Mouse (Mus musculus): ENCODE measurements around the gene Cmbl. TPM values are rescaled to one million over a fixed set of nuclear protein-coding genes. Genes with fewer than 3 reads are reported as not detected.

The Cmbl gene
- polyA plus RNA-seq, 1 experiment from 2014 or later = 2.4 TPM

DNA sequence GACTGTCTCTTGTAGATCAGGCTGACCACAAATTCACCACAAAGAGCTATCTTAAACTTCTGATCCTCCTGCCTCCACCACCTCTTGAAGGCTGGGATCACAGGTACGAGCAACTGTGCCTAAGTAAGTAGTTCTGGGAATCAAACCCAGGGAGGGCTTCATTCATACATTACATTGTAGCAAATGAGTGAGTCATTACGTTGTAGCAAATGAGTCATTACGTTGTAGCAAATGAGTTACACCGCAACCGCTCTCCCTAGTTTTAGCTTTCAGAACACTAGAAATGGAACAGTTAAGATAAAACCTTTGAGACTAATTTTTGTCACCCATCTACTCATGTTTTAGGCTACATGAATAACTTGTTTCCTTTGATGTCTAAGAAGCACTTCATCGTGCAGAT lies 18.9 kb upstream of the Cmbl start:
- no peak overlapping the region for H3K4me2 ChIP-seq (replicated peaks)
- WGBS = 90% methylated on average over 6 of the region's 6 CpGs
- H3K9ac ChIP-seq (replicated peaks) = no peak overlapping the region
- no peaks in the 10 kb centered on the region for H3K36me3 ChIP-seq
- H3K9me3 ChIP-seq = no peaks in the 10 kb centered on the region
- no peak overlapping the region for H3K4me3 ChIP-seq
- no peak overlapping the region for H3K27ac ChIP-seq (replicated peaks)
- H3K4me1 ChIP-seq = peaks cover 16% of the 10 kb centered on the region
- ATAC-seq (ENCODE audit: low FRiP score, low read depth) = no peak
- no peaks in the 10 kb centered on the region for H3K27me3 ChIP-seq

DNA sequence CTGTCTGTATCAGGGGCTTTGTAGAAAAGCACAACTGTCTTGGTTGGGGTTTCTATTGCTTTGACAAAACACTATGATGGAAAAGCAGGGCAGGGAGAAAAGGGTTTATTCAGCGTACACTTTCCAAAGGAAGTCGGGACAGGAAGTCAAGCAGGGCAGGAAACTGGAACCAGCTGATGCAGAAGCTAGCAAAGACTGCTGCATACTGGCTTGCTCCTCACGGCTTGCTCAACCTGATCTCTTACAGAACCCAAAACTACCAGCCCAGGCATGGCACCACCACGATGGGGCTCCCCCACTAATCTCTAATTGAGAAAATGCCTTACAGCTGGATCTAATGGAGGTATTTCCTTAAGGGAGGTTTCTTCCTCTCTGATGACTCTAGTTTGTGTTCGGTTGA lies 17.8 kb upstream of the Cmbl start:
- H3K27ac ChIP-seq (replicated peaks) = no peak overlapping the region
- H3K4me2 ChIP-seq (replicated peaks) = no peak overlapping the region
- H3K9ac ChIP-seq (replicated peaks) = no peak overlapping the region
- ATAC-seq (ENCODE audit: low FRiP score, low read depth) = no peak
- H3K9me3 ChIP-seq = no peaks in the 10 kb centered on the region
- peaks cover 7% of the 10 kb centered on the region for H3K4me1 ChIP-seq
- no peaks in the 10 kb centered on the region for H3K36me3 ChIP-seq
- H3K27me3 ChIP-seq = no peaks in the 10 kb centered on the region
- 78% methylated on average over 5 of the region's 5 CpGs for whole genome bisulfite sequencing
- H3K4me3 ChIP-seq = no peak overlapping the region

DNA sequence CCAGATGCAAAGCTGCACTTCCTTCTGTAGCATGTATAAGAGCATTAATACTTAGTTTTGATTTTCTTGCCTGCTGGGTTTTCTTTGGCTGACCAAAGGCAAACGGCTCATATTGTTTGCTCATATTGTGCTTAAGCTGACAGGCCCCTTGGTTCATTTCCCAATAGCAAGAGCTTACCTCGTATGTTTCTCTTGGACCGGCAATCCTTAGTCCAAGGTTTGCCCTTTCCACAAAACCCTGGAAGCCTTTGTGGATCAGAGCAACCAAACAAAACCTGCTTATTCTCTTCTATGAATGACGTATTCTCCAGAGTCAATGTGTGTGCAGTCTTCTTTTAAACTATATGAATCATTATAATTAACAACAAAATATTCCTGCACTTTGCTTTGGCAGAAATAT lies 14.8 kb upstream of the Cmbl start:
- H3K27me3 ChIP-seq = no peaks in the 10 kb centered on the region
- no peaks in the 10 kb centered on the region for H3K36me3 ChIP-seq
- H3K4me2 ChIP-seq (replicated peaks) = no peak overlapping the region
- H3K4me3 ChIP-seq = no peak overlapping the region
- H3K9ac ChIP-seq (replicated peaks) = no peak overlapping the region
- no peaks in the 10 kb centered on the region for H3K9me3 ChIP-seq
- no peaks in the 10 kb centered on the region for H3K4me1 ChIP-seq
- H3K27ac ChIP-seq (replicated peaks) = no peak overlapping the region
- no peak for ATAC-seq (ENCODE audit: low FRiP score, low read depth)
- 75% methylated on average over 4 of the region's 4 CpGs for WGBS

DNA sequence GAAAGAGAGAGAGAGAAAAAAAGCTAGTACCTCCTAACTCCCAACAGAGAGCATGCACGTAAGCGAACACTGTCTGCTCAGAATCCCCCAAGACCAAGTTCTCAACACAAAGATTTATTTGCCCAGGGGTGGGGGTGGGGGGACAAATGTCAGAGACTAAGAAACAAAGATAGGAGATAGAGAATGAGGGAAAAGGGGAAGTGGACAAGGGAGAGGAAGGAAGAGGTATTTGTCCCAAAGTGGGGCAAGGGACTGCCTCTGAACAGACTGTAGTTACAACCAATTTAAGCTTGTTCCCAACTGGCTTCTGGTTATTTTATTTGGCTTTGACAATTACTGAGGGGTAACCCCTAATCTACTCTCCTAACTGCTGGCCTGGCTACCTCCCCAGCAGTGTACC lies 10.3 kb upstream of the Cmbl start:
- no peaks in the 10 kb centered on the region for H3K4me1 ChIP-seq
- no peak overlapping the region for H3K4me2 ChIP-seq (replicated peaks)
- H3K9ac ChIP-seq (replicated peaks) = no peak overlapping the region
- no peak overlapping the region for H3K27ac ChIP-seq (replicated peaks)
- H3K36me3 ChIP-seq = no peaks in the 10 kb centered on the region
- H3K9me3 ChIP-seq = 0 out of 2 replicates have a peak, but pooled peaks cover 4% of the 10 kb centered on the region
- 88% methylated on average over 2 of the region's 2 CpGs for WGBS
- H3K27me3 ChIP-seq = no peaks in the 10 kb centered on the region
- no peak for ATAC-seq (ENCODE audit: low FRiP score, low read depth)
- no peak overlapping the region for H3K4me3 ChIP-seq

DNA sequence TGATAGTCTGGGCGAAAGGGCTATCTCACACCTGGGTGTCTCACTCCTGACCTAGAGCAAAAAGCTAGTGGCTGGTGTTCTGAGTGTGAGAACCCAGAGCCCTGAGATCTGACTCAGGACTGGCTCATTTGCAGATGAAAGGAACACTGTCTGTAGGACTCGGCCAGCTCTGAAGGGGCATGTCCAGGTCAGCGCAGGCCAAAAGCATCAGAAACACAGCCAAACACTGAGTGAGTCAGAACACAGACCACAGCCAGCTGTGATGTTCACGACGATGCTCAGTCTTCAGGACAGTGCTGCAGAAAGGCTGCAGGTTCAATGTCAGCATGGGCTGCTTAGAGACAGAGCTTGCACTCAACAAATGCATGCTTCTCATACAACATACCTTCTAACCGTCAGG lies 3.8 kb upstream of the Cmbl start:
- Histone ChIP-seq H3K9me3 (0 out of 2 replicates have a peak, but pooled peaks cover 4% of the 10 kb centered on the region), H3K27ac (replicated peaks) (no peak overlapping the region), H3K36me3 (no peaks in the 10 kb centered on the region), H3K4me1 (no peaks in the 10 kb centered on the region), H3K4me3 (no peak overlapping the region), H3K9ac (replicated peaks) (no peak overlapping the region), H3K27me3 (no peaks in the 10 kb centered on the region), H3K4me2 (replicated peaks) (no peak overlapping the region)
- 78% methylated on average over 6 of the region's 6 CpGs for WGBS
- no peak for ATAC-seq (ENCODE audit: low FRiP score, low read depth)

DNA sequence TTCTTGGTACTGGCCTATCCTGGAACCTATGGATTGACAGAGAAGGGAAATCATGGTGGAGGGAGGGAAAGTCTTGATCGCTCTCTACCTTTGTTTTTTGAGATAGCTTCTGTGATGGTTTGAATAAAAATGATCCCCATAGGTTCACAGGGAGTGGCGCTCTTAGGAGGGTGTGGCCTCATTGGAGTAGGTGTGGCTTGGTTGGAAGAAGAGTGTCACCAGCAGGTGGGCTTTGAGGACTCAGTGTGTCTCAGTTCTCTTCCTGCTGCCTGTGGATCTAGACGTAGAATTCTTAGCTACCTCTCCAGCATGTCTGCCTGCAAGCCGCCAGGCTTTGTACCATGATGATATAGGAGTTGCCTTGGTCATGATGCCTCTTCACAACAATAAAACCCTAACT lies 3.2 kb upstream of the Cmbl start:
- Histone ChIP-seq H3K27me3 (no peaks in the 10 kb centered on the region), H3K4me1 (no peaks in the 10 kb centered on the region), H3K9ac (replicated peaks) (no peak overlapping the region), H3K36me3 (no peaks in the 10 kb centered on the region), H3K9me3 (0 out of 2 replicates have a peak, but pooled peaks cover 4% of the 10 kb centered on the region), H3K4me3 (no peak overlapping the region), H3K4me2 (replicated peaks) (no peak overlapping the region), H3K27ac (replicated peaks) (no peak overlapping the region)
- 96% methylated on average over 4 of the region's 4 CpGs for WGBS
- no peak for ATAC-seq (ENCODE audit: low FRiP score, low read depth)

DNA sequence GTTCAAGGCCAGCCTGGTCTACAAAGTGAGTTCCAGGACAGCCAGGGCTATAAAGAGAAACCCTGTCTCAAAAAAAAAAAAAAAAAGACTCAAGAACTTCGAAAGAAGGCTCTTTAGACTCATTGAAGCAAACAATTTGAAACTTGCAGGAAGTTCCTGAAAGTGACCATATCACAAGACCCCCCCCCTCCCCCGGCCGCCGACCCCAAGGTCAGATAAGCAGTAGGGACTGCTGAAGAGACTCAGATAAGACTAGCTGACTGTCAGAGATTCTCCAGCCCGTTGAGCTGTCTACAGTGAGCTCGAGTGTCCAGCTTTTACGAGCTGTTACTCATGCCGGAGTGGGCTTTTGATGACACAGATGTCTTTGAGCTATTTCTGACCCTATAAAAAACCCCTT lies 2.3 kb upstream of the Cmbl start:
- H3K27ac ChIP-seq (replicated peaks) = no peak overlapping the region
- H3K9me3 ChIP-seq = 0 out of 2 replicates have a peak, but pooled peaks cover 4% of the 10 kb centered on the region
- H3K36me3 ChIP-seq = no peaks in the 10 kb centered on the region
- no peak overlapping the region for H3K4me3 ChIP-seq
- H3K9ac ChIP-seq (replicated peaks) = no peak overlapping the region
- no peaks in the 10 kb centered on the region for H3K27me3 ChIP-seq
- no peak overlapping the region for H3K4me2 ChIP-seq (replicated peaks)
- H3K4me1 ChIP-seq = no peaks in the 10 kb centered on the region
- WGBS = 86% methylated on average over 8 of the region's 8 CpGs
- no peak for ATAC-seq (ENCODE audit: low FRiP score, low read depth)

DNA sequence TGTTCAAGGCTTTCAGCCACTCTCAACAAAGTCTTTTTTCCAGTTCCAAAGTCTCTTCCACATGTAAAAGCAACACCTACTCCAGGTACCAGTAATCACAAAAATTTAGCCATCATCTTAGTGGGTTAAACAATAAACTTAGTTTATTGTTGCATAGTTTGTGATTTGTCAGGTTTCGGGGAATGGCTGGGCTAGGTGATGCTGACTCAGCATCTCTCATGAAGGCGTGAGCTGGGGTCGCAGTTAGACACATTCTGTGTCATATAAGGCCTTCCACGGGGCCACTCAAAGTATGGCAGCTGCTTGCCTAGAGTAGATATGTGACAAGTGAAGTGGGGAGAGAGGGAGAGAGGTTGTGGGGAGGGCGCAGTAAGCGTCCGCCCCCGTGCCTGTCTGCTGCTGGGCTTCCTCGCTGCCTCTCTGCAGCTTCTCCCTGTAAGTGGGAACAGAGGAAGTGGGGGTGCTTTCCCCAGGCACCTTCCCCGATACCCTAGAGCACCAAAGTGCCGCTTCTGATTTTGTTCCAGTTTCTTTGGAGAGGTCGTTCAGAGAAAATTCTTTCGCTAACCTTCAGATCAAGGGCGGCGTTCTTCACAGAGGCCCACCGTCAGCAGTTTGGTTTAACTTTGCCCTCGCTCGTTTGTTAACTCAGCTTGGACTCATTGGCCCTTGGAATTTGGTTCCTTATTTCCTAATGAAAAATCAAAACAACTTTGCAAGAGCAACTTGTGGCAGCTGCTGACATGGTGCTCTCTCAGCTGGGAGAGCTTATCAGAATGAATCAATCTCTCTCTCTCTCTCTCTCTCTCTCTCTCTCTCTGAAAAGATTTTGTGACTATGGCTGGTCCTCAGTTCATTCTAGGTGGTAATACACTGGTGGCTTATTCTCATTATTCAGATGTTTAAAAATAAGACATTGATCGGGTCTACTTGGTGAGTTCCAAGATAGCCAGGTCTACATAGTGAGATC lies 1.3 kb upstream of the Cmbl start:
- Histone ChIP-seq H3K27me3 (no peaks in the 10 kb centered on the region), H3K9me3 (0 out of 2 replicates have a peak, but pooled peaks cover 4% of the 10 kb centered on the region), H3K9ac (replicated peaks) (no peak overlapping the region), H3K27ac (replicated peaks) (no peak overlapping the region), H3K4me2 (replicated peaks) (no peak overlapping the region), H3K4me3 (no peak overlapping the region), H3K4me1 (no peaks in the 10 kb centered on the region), H3K36me3 (no peaks in the 10 kb centered on the region)
- ATAC-seq (ENCODE audit: low FRiP score, low read depth) = no peak
- 67% methylated on average over 19 of the region's 19 CpGs for WGBS

DNA sequence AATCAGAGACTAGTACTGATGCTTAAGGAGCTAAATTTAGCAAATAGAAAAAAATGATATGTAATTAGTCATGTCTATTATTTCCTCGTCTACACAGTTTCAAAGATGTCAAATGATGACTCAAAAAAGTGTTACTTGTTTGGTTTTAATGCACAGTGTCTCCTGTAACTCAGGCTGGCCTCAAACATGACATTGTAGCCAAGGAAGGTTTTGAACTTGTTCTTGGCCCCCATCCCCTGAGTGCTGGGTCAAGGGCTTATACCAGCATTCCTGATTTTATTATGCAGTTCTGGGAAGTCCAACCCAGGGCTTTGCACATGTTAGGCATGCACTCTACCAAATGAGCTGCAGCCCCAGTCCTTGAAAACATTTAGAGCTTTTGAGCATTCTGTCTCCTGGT lies 597 bp downstream of the Cmbl start:
- H3K27me3 ChIP-seq = no peaks in the 10 kb centered on the region
- 79% methylated on average over 1 of the region's 1 CpGs for WGBS
- no peaks in the 10 kb centered on the region for H3K36me3 ChIP-seq
- H3K4me1 ChIP-seq = no peaks in the 10 kb centered on the region
- no peak overlapping the region for H3K4me3 ChIP-seq
- no peak overlapping the region for H3K4me2 ChIP-seq (replicated peaks)
- no peak for ATAC-seq (ENCODE audit: low FRiP score, low read depth)
- H3K9me3 ChIP-seq = no peaks in the 10 kb centered on the region
- H3K9ac ChIP-seq (replicated peaks) = no peak overlapping the region
- H3K27ac ChIP-seq (replicated peaks) = no peak overlapping the region

DNA sequence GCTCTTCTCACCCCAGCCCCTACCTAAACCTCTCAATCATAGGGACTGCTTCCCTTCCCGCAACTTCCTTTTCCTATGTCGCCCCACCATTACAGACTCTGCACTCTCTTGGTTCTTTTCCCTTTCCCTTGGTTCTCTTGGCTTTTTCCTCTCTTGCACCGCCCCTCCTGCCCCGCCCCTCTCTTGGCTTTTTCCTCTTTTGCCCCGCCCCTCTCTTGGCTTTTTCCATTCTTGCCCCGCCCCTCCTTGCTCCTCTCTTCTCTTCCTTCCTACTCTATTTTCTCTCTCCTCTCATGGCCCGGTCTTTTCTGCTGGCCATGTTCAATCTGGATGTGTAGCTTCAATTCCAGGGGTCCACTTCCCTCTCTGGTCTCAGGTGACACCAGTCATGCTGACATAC lies 2.2 kb downstream of the Cmbl start:
- no peak overlapping the region for H3K4me3 ChIP-seq
- H3K9ac ChIP-seq (replicated peaks) = no peak overlapping the region
- H3K4me2 ChIP-seq (replicated peaks) = no peak overlapping the region
- H3K27me3 ChIP-seq = no peaks in the 10 kb centered on the region
- ATAC-seq (ENCODE audit: low FRiP score, low read depth) = no peak
- no peak overlapping the region for H3K27ac ChIP-seq (replicated peaks)
- no peaks in the 10 kb centered on the region for H3K4me1 ChIP-seq
- H3K36me3 ChIP-seq = no peaks in the 10 kb centered on the region
- WGBS = 68% methylated on average over 7 of the region's 7 CpGs
- H3K9me3 ChIP-seq = no peaks in the 10 kb centered on the region

DNA sequence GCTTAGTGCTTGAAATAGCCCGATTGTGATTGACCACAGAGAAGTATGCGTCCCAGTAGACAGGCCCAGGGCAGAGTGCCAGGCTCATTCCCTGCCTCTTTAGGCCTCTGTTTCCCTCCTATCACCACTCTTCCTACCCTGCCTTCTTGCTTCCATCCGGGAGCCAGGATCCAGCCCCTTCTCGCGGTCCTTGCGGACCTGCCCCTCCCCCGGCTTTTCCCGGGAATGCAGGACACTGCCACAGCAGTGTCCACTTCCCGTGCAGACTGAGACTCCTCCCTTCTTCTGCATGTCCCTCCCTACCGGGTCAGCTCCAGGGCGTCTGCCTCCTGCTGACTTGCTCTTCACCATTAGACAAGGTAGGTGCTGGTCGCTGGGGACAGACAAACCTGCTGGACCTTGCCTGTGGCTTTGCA lies 3.4 kb downstream of the Cmbl start:
- peak; percentile 38; the same call in 1 of the 2 replicates for ATAC-seq (ENCODE audit: low FRiP score, low read depth)
- H3K4me2 ChIP-seq (replicated peaks) = 0 out of 2 replicates have a peak overlapping the region, but pooled peaks have one; percentile 4
- H3K27me3 ChIP-seq = no peaks in the 10 kb centered on the region
- H3K9me3 ChIP-seq = no peaks in the 10 kb centered on the region
- H3K4me1 ChIP-seq = no peaks in the 10 kb centered on the region
- H3K4me3 ChIP-seq = no peak overlapping the region
- no peak overlapping the region for H3K27ac ChIP-seq (replicated peaks)
- H3K9ac ChIP-seq (replicated peaks) = no peak overlapping the region
- no peaks in the 10 kb centered on the region for H3K36me3 ChIP-seq
- 21% methylated on average over 12 of the region's 12 CpGs for WGBS

DNA sequence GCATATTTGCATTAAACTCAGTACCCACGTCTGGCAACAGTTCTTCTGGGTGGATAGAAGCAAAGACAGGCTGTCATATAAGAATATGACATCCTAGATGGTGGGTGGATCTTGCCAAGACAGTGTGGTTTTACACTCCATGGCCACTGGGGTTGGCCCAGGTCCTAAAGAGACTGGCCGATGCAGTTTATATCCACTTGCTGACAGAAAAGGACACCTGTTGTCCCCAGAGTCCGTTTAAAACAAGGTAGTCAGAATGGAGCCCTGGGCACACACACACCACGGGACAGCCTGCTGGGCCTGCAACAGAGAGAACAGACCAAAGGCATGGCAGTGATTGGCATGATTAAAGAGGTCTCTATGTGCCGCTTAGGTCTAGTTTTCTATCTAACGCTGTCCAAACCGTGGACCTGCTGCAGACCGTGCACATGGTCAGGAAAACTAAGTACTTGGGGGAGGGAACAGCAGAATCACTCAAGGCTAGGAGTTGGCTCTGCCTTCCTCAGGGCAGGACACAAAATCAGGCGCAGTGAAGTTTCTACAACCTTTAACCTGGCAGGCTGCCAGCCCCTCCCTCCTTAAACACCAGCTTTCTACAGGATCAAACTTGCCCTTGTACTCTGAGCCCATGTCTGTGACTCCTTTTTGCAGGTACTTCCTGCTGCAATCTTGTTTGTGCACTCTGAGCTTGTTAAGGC lies 4.3 kb downstream of the Cmbl start:
- Histone ChIP-seq H3K4me2 (replicated peaks) (no peak overlapping the region), H3K27me3 (no peaks in the 10 kb centered on the region), H3K36me3 (no peaks in the 10 kb centered on the region), H3K9me3 (no peaks in the 10 kb centered on the region), H3K27ac (replicated peaks) (no peak overlapping the region), H3K4me1 (no peaks in the 10 kb centered on the region), H3K9ac (replicated peaks) (no peak overlapping the region), H3K4me3 (no peak overlapping the region)
- WGBS = 77% methylated on average over 9 of the region's 9 CpGs
- ATAC-seq (ENCODE audit: low FRiP score, low read depth) = no peak
